8 mouse cellular contexts compared by ENCODE assay signal in the genomic region with DNA sequence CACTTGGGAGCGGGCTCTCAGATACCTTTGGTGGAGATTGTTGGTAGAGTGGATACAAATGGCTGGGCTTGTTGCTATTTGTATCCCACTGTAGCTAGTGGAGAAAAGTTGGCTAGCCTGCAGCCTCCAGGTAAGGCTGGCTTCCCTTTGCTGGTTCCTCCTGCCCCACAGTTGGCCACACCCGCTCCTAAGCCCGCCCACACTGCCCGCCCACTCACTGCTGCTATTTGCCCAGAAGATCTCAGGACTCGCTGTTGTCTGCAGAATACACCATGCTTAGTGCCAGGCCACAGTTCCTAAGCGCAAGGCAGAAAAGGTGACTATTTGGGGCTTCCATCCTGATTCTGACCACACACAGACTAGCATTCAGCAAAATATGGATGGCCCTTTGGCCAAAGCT. TPM values are rescaled to one million over a fixed set of nuclear protein-coding genes. Genes with fewer than 3 reads are reported as not detected.
DNase-seq lines count a peak whose midpoint lies in the region; ATAC-seq lines count a peak whose summit lies in the region.

No protein-coding gene starts in this region.

- H3K27me3 ChIP-seq in midbrain, embryonic 14.5 days (ENCODE audit: control insufficient read depth, insufficient read depth, low read length) = no peaks in the 10 kb centered on the region

- no peaks in the 10 kb centered on the region for H3K9me3 ChIP-seq in midbrain, embryonic 14.5 days (ENCODE audit: control insufficient read depth, low read length)

- peaks cover 11% of the 10 kb centered on the region for H3K4me1 ChIP-seq in midbrain, embryonic 14.5 days (ENCODE audit: control insufficient read depth, insufficient read depth, low read length)

- DNase-seq in layer of hippocampus, adult 9-11 months = peak; percentile 68
- no peak for DNase-seq in layer of hippocampus, adult 8-10 months (ENCODE audit: low spot score in 2 of 2)
- peak; percentile 68 for DNase-seq in R1 (ENCODE audit: low read depth, low spot score)
- DNase-seq in cerebellum, postnatal 36 days = peak; percentile 65 to 75
- DNase-seq in kidney, postnatal 36 days = peak; percentile 83 to 88
- DNase-seq in yolk sac, embryonic 10.5 days (ENCODE audit: low spot score) = peak; percentile 78
- DNase-seq in midbrain, embryonic 14.5 days = no peak

- 32% methylated on average over 6 of the region's 6 CpGs for WGBS in midbrain, embryonic 14.5 days

- H3K4me3 ChIP-seq in midbrain, embryonic 14.5 days (replicated peaks; ENCODE audit: low read depth, low read length) = no peak overlapping the region

- H3K27ac ChIP-seq in midbrain, embryonic 14.5 days (replicated peaks; ENCODE audit: low read depth, low read length) = no peak overlapping the region

- H3K36me3 ChIP-seq in midbrain, embryonic 14.5 days (ENCODE audit: control insufficient read depth, insufficient read depth, low read length) = no peaks in the 10 kb centered on the region

- no peak overlapping the region for H3K4me2 ChIP-seq in midbrain, embryonic 14.5 days (ENCODE audit: low read length)

- peak; percentile 54 for ATAC-seq in monocyte, adult 5-6 weeks (replicated peaks; ENCODE audit: insufficient number of reproducible peaks, low FRiP score, low TSS enrichment, poor library complexity, severe bottlenecking)
- ATAC-seq in midbrain, embryonic 14.5 days (ENCODE audit: low FRiP score, low TSS enrichment) = no peak

- H3K9ac ChIP-seq in midbrain, embryonic 14.5 days (replicated peaks; ENCODE audit: low read length) = no peak overlapping the region

RNA-seq across cellular contexts. Expression of a gene that starts 5.0 kb away (rescaled TPM):
- 100 to 1,000 TPM; 190 to 204 (median 197) TPM for total RNA-seq in layer of hippocampus, adult 8-10 months (2022)
- 374 to 583 TPM (median 393 TPM) in 3 replicates for total RNA-seq in monocyte, adult 5-6 weeks (2017)
- polyA plus RNA-seq in midbrain, embryonic 14.5 days (2014; fragmentation: Nextera tagmentation; extraction: Ambion mirVana) = 160 and 171 TPM in 2 replicates

RNA-seq across cellular contexts. Expression of a gene that starts 8.1 kb away (rescaled TPM):
- 10 to 100 TPM; 31.5 to 37.7 (median 34.2) TPM for total RNA-seq in layer of hippocampus, adult 8-10 months (2022)
- total RNA-seq in monocyte, adult 5-6 weeks (2017) = 55.9 to 84.5 TPM (median 72.8 TPM) in 3 replicates
- 16.7 and 20.4 TPM in 2 replicates for polyA plus RNA-seq in midbrain, embryonic 14.5 days (2014; fragmentation: Nextera tagmentation; extraction: Ambion mirVana)

RNA-seq across cellular contexts. Expression of a gene that starts 15.6 kb away (rescaled TPM):
- 1 to 10 TPM in 2 of 4 experiments, under 1 TPM in 2; 0.51 to 3.5 (median 2.1) TPM for total RNA-seq in layer of hippocampus, adult 8-10 months (2022)
- total RNA-seq in monocyte, adult 5-6 weeks (2017) = 71.7 to 98.5 TPM (median 90.4 TPM) in 3 replicates
- 0.15 and 0.18 TPM in 2 replicates for polyA plus RNA-seq in midbrain, embryonic 14.5 days (2014; fragmentation: Nextera tagmentation; extraction: Ambion mirVana)

RNA-seq across cellular contexts. Expression of a gene that starts 25.4 kb away (rescaled TPM):
- 1 to 10 TPM; 3.4 to 9.7 (median 6.0) TPM for total RNA-seq in layer of hippocampus, adult 8-10 months (2022)
- 48.2 to 62.0 TPM (median 61.5 TPM) in 3 replicates for total RNA-seq in monocyte, adult 5-6 weeks (2017)
- 0.38 and 0.91 TPM in 2 replicates for polyA plus RNA-seq in midbrain, embryonic 14.5 days (2014; fragmentation: Nextera tagmentation; extraction: Ambion mirVana)

RNA-seq across cellular contexts. Expression of a gene that starts 35.3 kb away (rescaled TPM):
- 1 to 10 TPM in 2 of 4 experiments, not detected in 2; 2.6 to 3.6 TPM for total RNA-seq in layer of hippocampus, adult 8-10 months (2022)
- total RNA-seq in monocyte, adult 5-6 weeks (2017) = 7.8 to 18.9 TPM (median 17.6 TPM) in 3 replicates
- polyA plus RNA-seq in midbrain, embryonic 14.5 days (2014; fragmentation: Nextera tagmentation; extraction: Ambion mirVana) = not detected in 2 replicates

Comparison
In these comparisons a context has a peak if more than half of its experiments do, and no peak if none do; other contexts are left out.
1. DNase-seq: peak in layer of hippocampus, adult 9-11 months (single experiment), R1 (single experiment), cerebellum, postnatal 36 days (2 of 2), kidney, postnatal 36 days (2 of 2) and yolk sac, embryonic 10.5 days (single experiment); none in layer of hippocampus, adult 8-10 months (0 of 2) and midbrain, embryonic 14.5 days (single experiment).
2. RNA of a gene that starts 15.6 kb away (total RNA-seq): 71.7 to 98.5 TPM in monocyte, adult 5-6 weeks; 0.51 to 3.5 TPM in layer of hippocampus, adult 8-10 months; every median in the first group is over 10 times any median in the second.